Mouse (Mus musculus) activated CD4-positive, CD25-positive, alpha-beta regulatory T cell, adult 9 weeks (primary cell): ENCODE data around the gene Ndnf. TPM values are rescaled to one million over a fixed set of nuclear protein-coding genes. Genes with fewer than 3 reads are reported as not detected.

Experiments used
- polyA plus RNA-seq: library from polyadenylated mRNA; unstranded; fragments of 100-300 nt; shearing (Covaris generic); gene quantifications from one replicate; pipeline ENCODE4 v1.2.1, GENCODE M21; 2017

The Ndnf gene
- 0.59 TPM for polyA plus RNA-seq

DNA sequence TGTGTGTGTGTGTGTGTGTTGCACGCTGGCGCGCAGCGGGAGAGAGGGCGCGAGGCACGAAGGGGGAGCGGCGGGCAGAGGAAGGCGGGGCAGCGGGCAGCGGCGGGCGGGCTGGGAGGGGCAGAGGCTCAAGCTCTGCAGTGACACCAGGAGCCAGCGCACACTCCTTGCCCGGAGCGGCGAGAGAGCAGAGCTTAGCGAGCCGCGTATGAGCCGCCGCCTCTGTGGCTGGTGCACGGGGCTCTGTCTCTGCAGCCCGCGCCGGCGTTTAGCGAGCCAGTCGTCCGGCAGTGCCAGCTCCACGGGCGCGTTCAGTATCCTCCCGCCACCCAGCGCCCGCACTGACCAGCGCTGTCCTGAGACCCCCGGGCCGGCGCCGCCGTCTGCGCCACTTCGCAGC lies at the start of gene Ndnf:
Gene Ndnf (plus strand): TSS at position 140 of the 400 bp plus-strand sequence.

Other genes with a start within 250 kb of the Ndnf start
- 5.4 TPM for gene Tnip3, start 146.3 kb upstream of the Ndnf start, polyA plus RNA-seq
- gene Prdm5, start 107.4 kb downstream of the Ndnf start, polyA plus RNA-seq, result 5.2 TPM